Mouse (Mus musculus) liver, embryonic 14.5 days (tissue): Measurements from ENCODE around the gene Rps29.

Experiments used
- CTCF ChIP-seq: IDR thresholded peaks from 2 replicates; pipeline ENCODE4 v1.5.1; 2016; ENCODE audit warnings: antibody characterized with exemption, low read depth, control low read depth
- EP300 ChIP-seq: IDR thresholded peaks from 2 replicates; pipeline ENCODE4 v1.6.1; 2016; ENCODE audit warnings: antibody characterized with exemption, low read depth

DNA sequence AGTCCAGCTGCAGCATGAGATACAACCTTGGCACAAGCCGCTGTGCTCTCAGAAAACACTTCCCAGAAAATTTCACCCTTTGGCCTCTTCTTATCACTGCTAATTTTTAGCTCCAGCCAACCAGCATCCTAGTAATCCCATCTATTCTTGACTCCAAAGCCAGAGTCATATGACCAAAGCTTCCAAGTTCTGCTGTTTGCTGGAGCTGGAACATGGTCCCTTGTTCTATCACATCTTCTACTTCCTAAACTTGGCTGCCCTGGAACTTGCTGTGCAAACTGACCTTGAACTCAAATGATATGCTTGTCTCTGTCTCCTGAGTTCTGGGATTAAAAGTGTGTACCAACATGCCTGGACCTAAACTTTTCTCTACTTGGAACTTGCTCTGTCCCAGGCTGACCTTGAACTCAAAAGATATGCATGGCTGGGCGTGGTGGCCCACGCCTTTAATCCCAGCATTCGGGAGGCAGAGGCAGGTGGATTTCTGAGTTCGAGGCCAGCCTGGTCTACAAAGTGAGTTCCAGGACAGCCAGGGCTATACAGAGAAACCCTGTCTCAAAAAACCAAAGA, 11.7 kb downstream of the Rps29 start:
- no peak for TF ChIP-seq CTCF
- TF ChIP-seq EP300 = no peak
